Mouse (Mus musculus) brain, embryonic 14.5 days (tissue): ENCODE measurements at regions not wholly inside any gene's neighbourhood (a gene's known extent, or its start where the extent isn't known, plus 50 kb on each side); places are given as distances from the start of the nearest gene placed in this dataset.

Experiments used
- CTCF ChIP-seq: fragments of 200-500 bp; IDR thresholded peaks from 2 replicates; pipeline ENCODE4 v1.5.1; 2012; ENCODE audit warnings: inconsistent platforms, mild to moderate bottlenecking, moderate library complexity, borderline replicate concordance; ENCODE audit not compliant: insufficient read depth, insufficient read length; ENCODE audit errors: extremely low read depth
- POLR2A ChIP-seq: fragments of 200-500 bp; IDR thresholded peaks from 2 replicates; pipeline ENCODE4 v1.6.1; 2012; ENCODE audit warnings: mild to moderate bottlenecking, inconsistent platforms, borderline replicate concordance; ENCODE audit not compliant: poor library complexity, insufficient read depth, insufficient read length, severe bottlenecking; ENCODE audit errors: extremely low read depth

DNA sequence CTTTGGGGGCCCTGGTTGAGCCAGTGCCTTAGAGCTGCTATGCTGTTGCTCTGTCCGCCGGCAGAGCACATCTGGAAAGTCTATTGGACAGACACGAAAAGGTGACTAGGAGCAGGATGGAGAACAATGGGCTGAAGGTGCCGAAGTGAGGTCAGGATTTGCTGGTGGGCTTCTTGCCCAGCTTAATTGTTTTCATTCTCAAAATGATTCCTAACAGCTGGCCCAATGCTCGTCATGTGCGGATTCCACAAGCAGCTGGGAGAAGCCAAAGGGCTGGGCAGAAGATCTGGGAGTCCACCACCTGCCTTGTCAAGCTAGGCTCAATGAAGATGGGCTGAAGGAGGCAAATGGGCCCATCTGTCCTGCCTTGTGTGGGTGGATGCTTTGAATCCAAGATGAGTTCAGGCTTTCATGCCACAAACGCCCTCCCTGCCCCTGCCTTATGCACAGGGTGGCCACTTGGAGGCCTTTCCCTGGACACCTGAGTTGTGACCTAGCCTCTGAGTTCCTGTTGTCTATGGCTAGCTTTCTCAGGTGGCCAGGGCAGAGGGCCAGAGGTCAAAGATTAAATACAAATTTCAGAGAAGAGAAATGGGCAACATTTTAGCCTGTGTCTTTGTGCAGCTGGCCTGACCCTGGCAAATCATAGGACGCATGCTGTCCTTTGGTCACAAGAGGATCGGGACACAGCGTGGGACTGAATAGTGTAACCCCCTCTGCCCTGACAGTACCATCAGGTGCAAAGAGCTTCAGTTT is 95.9 kb downstream of the Snx19 start:
- no peak for TF ChIP-seq POLR2A
- TF ChIP-seq CTCF = no peak
